Mouse (Mus musculus): Measurements from ENCODE around the gene Zfp791. TPM values are rescaled to one million over a fixed set of nuclear protein-coding genes. Genes with fewer than 3 reads are reported as not detected.
A peak's percentile ranks its signal among the peaks of the same experiment; 100 is the strongest.
"Not testable (repeated sequence)": the region's sequence is repeated elsewhere in the genome, so short reads cannot be mapped to it uniquely, and the experiment has no call there.

Zfp791 gene
- polyA plus RNA-seq, 1 experiment from 2014 or later, result 0.80 TPM

- Histone ChIP-seq H3K27me3 (ENCODE audit: control insufficient read depth, insufficient read depth, low read length) (no peaks in the 10 kb centered on the region), H3K9ac (ENCODE audit: low read length) (peak within 1 kb of the TSS; percentile 83), H3K4me2 (ENCODE audit: low read length) (peak within 1 kb of the TSS; percentile 94), H3K4me1 (ENCODE audit: control insufficient read depth in 2 of 2, insufficient read depth in 2 of 2, low read length in 2 of 2) (peaks cover 16 to 32% of the 10 kb centered on the region in 2 experiments), H3K9me3 (ENCODE audit: control insufficient read depth, low read length) (no peaks in the 10 kb centered on the region), H3K36me3 (ENCODE audit: control insufficient read depth, insufficient read depth, low read length) (peaks cover 38% of the 10 kb centered on the region), H3K27ac (replicated peaks in 1 of 2; ENCODE audit: control insufficient read depth in 1 of 2, insufficient read depth in 1 of 2, low read depth in 2 of 2, low read length in 2 of 2) (no peak within 1 kb of the TSS; a peak in 1 of 4 replicates), H3K4me3 (ENCODE audit: control insufficient read depth in 1 of 2, insufficient read depth in 1 of 2, low read depth in 1 of 2, low read length in 2 of 2) (peak within 1 kb of the TSS; percentile 62 to 93)
- under 1% methylated on average over 30 of the region's 30 CpGs for WGBS
- ATAC-seq (ENCODE audit: insufficient number of reproducible peaks, insufficient read depth, low FRiP score, low read depth), result peak; percentile 83
These were observed 39.6 kb downstream of the Zfp791 start, which contains the start of gene Man2b1 for GRCm38 (mm10) chr8:85083108-85083813. TSS of gene Man2b1 (plus strand) at chr8:85083270.

- not testable (repeated sequence) for H3K27ac ChIP-seq (replicated peaks in 1 of 2; ENCODE audit: control insufficient read depth in 1 of 2, insufficient read depth in 1 of 2, low read depth in 2 of 2, low read length in 2 of 2); H3K9ac ChIP-seq (ENCODE audit: low read length); H3K4me2 ChIP-seq (ENCODE audit: low read length); H3K9me3 ChIP-seq (ENCODE audit: control insufficient read depth, low read length); H3K4me3 ChIP-seq (ENCODE audit: control insufficient read depth in 1 of 2, insufficient read depth in 1 of 2, low read depth in 1 of 2, low read length in 2 of 2); H3K27me3 ChIP-seq (ENCODE audit: control insufficient read depth, insufficient read depth, low read length); ATAC-seq (ENCODE audit: insufficient number of reproducible peaks, insufficient read depth, low FRiP score, low read depth)
- Histone ChIP-seq H3K4me1 (ENCODE audit: control insufficient read depth in 2 of 2, insufficient read depth in 2 of 2, low read length in 2 of 2) (peaks cover 16 to 32% of the 10 kb centered on the region in 2 experiments), H3K36me3 (ENCODE audit: control insufficient read depth, insufficient read depth, low read length) (peaks cover 37% of the 10 kb centered on the region)
- WGBS, result 83% methylated on average over 4 of the region's 4 CpGs
These were observed 40.7 kb downstream of the Zfp791 start for GRCm38 (mm10) chr8:85082169-85082568.

GRCm38 (mm10) chr8:85081216-85081555 lies 41.7 kb downstream of the Zfp791 start, which contains the start of gene Wdr83:
TSS of gene Wdr83 (minus strand) at chr8:85081306.
- peak within 1 kb of the TSS; percentile 94 for H3K9ac ChIP-seq (ENCODE audit: low read length)
- H3K4me2 ChIP-seq (ENCODE audit: low read length), result peak within 1 kb of the TSS; percentile 95
- H3K4me3 ChIP-seq (ENCODE audit: control insufficient read depth in 1 of 2, insufficient read depth in 1 of 2, low read depth in 1 of 2, low read length in 2 of 2), result peak within 1 kb of the TSS; percentile 82 to 90
- peaks cover 36% of the 10 kb centered on the region for H3K36me3 ChIP-seq (ENCODE audit: control insufficient read depth, insufficient read depth, low read length)
- H3K9me3 ChIP-seq (ENCODE audit: control insufficient read depth, low read length), result no peaks in the 10 kb centered on the region
- 3% methylated on average over 9 of the region's 9 CpGs for WGBS
- H3K27ac ChIP-seq (replicated peaks in 1 of 2; ENCODE audit: control insufficient read depth in 1 of 2, insufficient read depth in 1 of 2, low read depth in 2 of 2, low read length in 2 of 2), result peak within 1 kb of the TSS; percentile 68 to 69
- H3K27me3 ChIP-seq (ENCODE audit: control insufficient read depth, insufficient read depth, low read length), result no peaks in the 10 kb centered on the region
- peaks cover 16 to 32% of the 10 kb centered on the region in 2 experiments for H3K4me1 ChIP-seq (ENCODE audit: control insufficient read depth in 2 of 2, insufficient read depth in 2 of 2, low read length in 2 of 2)
- ATAC-seq (ENCODE audit: insufficient number of reproducible peaks, insufficient read depth, low FRiP score, low read depth), result peak; percentile 48; the same call in 1 of the 2 replicates

GRCm38 (mm10) chr8:85080532-85081215 lies 42.2 kb downstream of the Zfp791 start, which contains the start of gene Wdr83os:
TSS of gene Wdr83os (plus strand) at chr8:85080740.
- peak within 1 kb of the TSS; percentile 68 to 69 for H3K27ac ChIP-seq (replicated peaks in 1 of 2; ENCODE audit: control insufficient read depth in 1 of 2, insufficient read depth in 1 of 2, low read depth in 2 of 2, low read length in 2 of 2)
- ATAC-seq (ENCODE audit: insufficient number of reproducible peaks, insufficient read depth, low FRiP score, low read depth), result no peak
- WGBS, result under 1% methylated on average over 30 of the region's 30 CpGs

DNA sequence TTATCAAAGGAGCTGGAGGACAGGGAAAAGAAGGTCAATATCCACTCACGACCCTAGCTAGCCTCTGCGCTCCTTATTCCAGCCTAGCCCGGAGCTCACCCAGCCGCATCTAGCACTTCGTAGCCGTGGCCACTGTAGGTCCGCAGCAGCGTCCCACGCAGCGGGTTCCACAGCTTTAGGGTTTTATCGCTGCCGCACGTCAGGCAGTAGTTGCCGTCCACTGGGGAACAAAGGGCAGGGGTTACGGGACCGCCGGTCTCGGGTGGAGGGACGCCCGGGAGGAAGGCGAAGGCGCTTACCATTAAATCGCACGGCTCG lies 42.7 kb downstream of the Zfp791 start:
- WGBS, result 1% methylated on average over 25 of the region's 25 CpGs
- peak overlapping the region in 1 of 2 experiments; percentile 69; a peak in 2 of 4 replicates for H3K27ac ChIP-seq (replicated peaks in 1 of 2; ENCODE audit: control insufficient read depth in 1 of 2, insufficient read depth in 1 of 2, low read depth in 2 of 2, low read length in 2 of 2)
- H3K27me3 ChIP-seq (ENCODE audit: control insufficient read depth, insufficient read depth, low read length), result no peaks in the 10 kb centered on the region
- peak overlapping the region; percentile 94 for H3K9ac ChIP-seq (ENCODE audit: low read length)
- H3K4me3 ChIP-seq (ENCODE audit: control insufficient read depth in 1 of 2, insufficient read depth in 1 of 2, low read depth in 1 of 2, low read length in 2 of 2), result peak overlapping the region; percentile 82 to 90
- peaks cover 16 to 32% of the 10 kb centered on the region in 2 experiments for H3K4me1 ChIP-seq (ENCODE audit: control insufficient read depth in 2 of 2, insufficient read depth in 2 of 2, low read length in 2 of 2)
- H3K9me3 ChIP-seq (ENCODE audit: control insufficient read depth, low read length), result no peaks in the 10 kb centered on the region
- H3K4me2 ChIP-seq (ENCODE audit: low read length), result peak overlapping the region; percentile 95
- H3K36me3 ChIP-seq (ENCODE audit: control insufficient read depth, insufficient read depth, low read length), result peaks cover 37% of the 10 kb centered on the region
- ATAC-seq (ENCODE audit: insufficient number of reproducible peaks, insufficient read depth, low FRiP score, low read depth), result no peak

More at GRCm38 (mm10) chr8:85080532-85081215, 42.2 kb downstream of the Zfp791 start, which contains the start of gene Wdr83os:
- Histone ChIP-seq H3K4me2 (ENCODE audit: low read length) (peak within 1 kb of the TSS; percentile 95), H3K9ac (ENCODE audit: low read length) (peak within 1 kb of the TSS; percentile 94), H3K4me3 (ENCODE audit: control insufficient read depth in 1 of 2, insufficient read depth in 1 of 2, low read depth in 1 of 2, low read length in 2 of 2) (peak within 1 kb of the TSS; percentile 82 to 90), H3K4me1 (ENCODE audit: control insufficient read depth in 2 of 2, insufficient read depth in 2 of 2, low read length in 2 of 2) (peaks cover 16 to 32% of the 10 kb centered on the region in 2 experiments), H3K9me3 (ENCODE audit: control insufficient read depth, low read length) (no peaks in the 10 kb centered on the region), H3K27me3 (ENCODE audit: control insufficient read depth, insufficient read depth, low read length) (no peaks in the 10 kb centered on the region), H3K36me3 (ENCODE audit: control insufficient read depth, insufficient read depth, low read length) (peaks cover 37% of the 10 kb centered on the region)

GRCm38 (mm10) chr8:85076993-85077392 lies 45.9 kb downstream of the Zfp791 start:
- H3K4me3 ChIP-seq (ENCODE audit: control insufficient read depth in 1 of 2, insufficient read depth in 1 of 2, low read depth in 1 of 2, low read length in 2 of 2), result no peak overlapping the region
- no peaks in the 10 kb centered on the region for H3K27me3 ChIP-seq (ENCODE audit: control insufficient read depth, insufficient read depth, low read length)
- H3K4me2 ChIP-seq (ENCODE audit: low read length), result no peak overlapping the region
- peaks cover 11 to 26% of the 10 kb centered on the region in 2 experiments for H3K4me1 ChIP-seq (ENCODE audit: control insufficient read depth in 2 of 2, insufficient read depth in 2 of 2, low read length in 2 of 2)
- no peak for ATAC-seq (ENCODE audit: insufficient number of reproducible peaks, insufficient read depth, low FRiP score, low read depth)
- no peaks in the 10 kb centered on the region for H3K9me3 ChIP-seq (ENCODE audit: control insufficient read depth, low read length)
- peaks cover 54% of the 10 kb centered on the region for H3K36me3 ChIP-seq (ENCODE audit: control insufficient read depth, insufficient read depth, low read length)
- H3K27ac ChIP-seq (replicated peaks in 1 of 2; ENCODE audit: control insufficient read depth in 1 of 2, insufficient read depth in 1 of 2, low read depth in 2 of 2, low read length in 2 of 2), result no peak overlapping the region
- WGBS, result 0% methylated on average over 2 of the region's 2 CpGs
- no peak overlapping the region for H3K9ac ChIP-seq (ENCODE audit: low read length)

GRCm38 (mm10) chr8:85076001-85076400 lies 46.9 kb downstream of the Zfp791 start:
- ATAC-seq (ENCODE audit: insufficient number of reproducible peaks, insufficient read depth, low FRiP score, low read depth), result no peak
- Histone ChIP-seq H3K36me3 (ENCODE audit: control insufficient read depth, insufficient read depth, low read length) (peaks cover 54% of the 10 kb centered on the region), H3K9me3 (ENCODE audit: control insufficient read depth, low read length) (no peaks in the 10 kb centered on the region), H3K4me1 (ENCODE audit: control insufficient read depth in 2 of 2, insufficient read depth in 2 of 2, low read length in 2 of 2) (peaks cover 6 to 20% of the 10 kb centered on the region in 2 experiments), H3K9ac (ENCODE audit: low read length) (no peak overlapping the region), H3K27me3 (ENCODE audit: control insufficient read depth, insufficient read depth, low read length) (no peaks in the 10 kb centered on the region), H3K4me3 (ENCODE audit: control insufficient read depth in 1 of 2, insufficient read depth in 1 of 2, low read depth in 1 of 2, low read length in 2 of 2) (no peak overlapping the region), H3K4me2 (ENCODE audit: low read length) (no peak overlapping the region), H3K27ac (replicated peaks in 1 of 2; ENCODE audit: control insufficient read depth in 1 of 2, insufficient read depth in 1 of 2, low read depth in 2 of 2, low read length in 2 of 2) (no peak overlapping the region)
- WGBS, result 74% methylated on average over 9 of the region's 9 CpGs

Data from heart, embryonic 14.5 days (tissue).